Mouse (Mus musculus): ENCODE measurements around the gene Pkd2l1. TPM values are rescaled to one million over a fixed set of nuclear protein-coding genes. Genes with fewer than 3 reads are reported as not detected.

Pkd2l1 gene
- polyA plus RNA-seq, 1 experiment from 2014 or later, result not detected

- Histone ChIP-seq H3K9me3 (ENCODE audit: control insufficient read depth, low read length) (no peaks in the 10 kb centered on the region), H3K27ac (ENCODE audit: low read depth, low read length) (no peak overlapping the region), H3K9ac (ENCODE audit: low read depth, low read length) (no peak overlapping the region), H3K4me3 (ENCODE audit: low read depth, low read length) (no peak overlapping the region), H3K27me3 (replicated peaks; ENCODE audit: control insufficient read depth, insufficient read depth, low read length) (no peaks in the 10 kb centered on the region; the same call in 1 of the 2 replicates), H3K36me3 (ENCODE audit: control insufficient read depth, insufficient read depth, low read length) (no peaks in the 10 kb centered on the region), H3K4me2 (no peak overlapping the region), H3K4me1 (replicated peaks; ENCODE audit: control insufficient read depth, insufficient read depth, low read length) (no peaks in the 10 kb centered on the region)
- ATAC-seq (replicated peaks; ENCODE audit: low FRiP score) (no peak), DNase-seq (ENCODE audit: low spot score) (no peak)
- WGBS, result 47% methylated on average over 2 of the region's 2 CpGs
These were observed 14.8 kb upstream of the Pkd2l1 start for GRCm38 (mm10) chr19:44207079-44207478.

DNA sequence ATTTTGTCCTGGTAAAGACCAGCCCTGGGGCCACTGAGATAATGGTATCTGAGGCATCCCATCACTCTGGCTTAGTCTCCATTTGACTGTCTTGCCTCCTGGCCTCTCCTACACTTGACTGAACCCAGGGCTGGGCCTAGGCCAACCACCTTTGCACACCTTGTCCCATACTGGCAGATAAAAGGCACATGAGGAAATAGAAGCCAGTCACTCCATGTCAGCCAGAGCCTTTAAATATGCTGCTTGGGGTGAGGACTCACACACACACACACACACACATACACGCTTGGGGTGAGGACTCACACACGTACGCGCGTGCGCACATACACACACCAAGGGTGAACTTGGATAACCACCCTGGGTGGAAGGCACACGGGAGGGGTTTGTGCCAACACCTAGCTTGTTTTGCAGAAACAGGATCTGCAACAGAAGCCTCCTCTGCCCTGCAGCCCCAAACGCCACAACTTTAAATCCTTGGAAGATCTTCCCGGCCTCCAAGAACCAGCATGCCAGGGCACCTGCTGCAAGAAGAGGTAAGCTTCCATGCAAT lies 10.8 kb upstream of the Pkd2l1 start, which contains the start of gene Scd3:
Scd3 (plus strand) TSS at position 255 of the 550 bp plus-strand sequence.
- no peak for DNase-seq (ENCODE audit: low spot score)
- H3K36me3 ChIP-seq (ENCODE audit: control insufficient read depth, insufficient read depth, low read length), result no peaks in the 10 kb centered on the region
- no peak within 1 kb of the TSS for H3K4me2 ChIP-seq
- H3K9ac ChIP-seq (ENCODE audit: low read depth, low read length), result no peak within 1 kb of the TSS
- no peak for ATAC-seq (replicated peaks; ENCODE audit: low FRiP score)
- H3K4me1 ChIP-seq (replicated peaks; ENCODE audit: control insufficient read depth, insufficient read depth, low read length), result no peaks in the 10 kb centered on the region
- H3K27ac ChIP-seq (ENCODE audit: low read depth, low read length), result no peak within 1 kb of the TSS
- H3K4me3 ChIP-seq (ENCODE audit: low read depth, low read length), result no peak within 1 kb of the TSS
- H3K27me3 ChIP-seq (replicated peaks; ENCODE audit: control insufficient read depth, insufficient read depth, low read length), result no peaks in the 10 kb centered on the region
- 94% methylated on average over 9 of the region's 9 CpGs for WGBS
- H3K9me3 ChIP-seq (ENCODE audit: control insufficient read depth, low read length), result no peaks in the 10 kb centered on the region

GRCm38 (mm10) chr19:44198964-44199363 lies 6.7 kb upstream of the Pkd2l1 start:
- no peak overlapping the region for H3K4me2 ChIP-seq
- H3K27ac ChIP-seq (ENCODE audit: low read depth, low read length), result no peak overlapping the region

GRCm38 (mm10) chr19:44198494-44198893 lies 6.3 kb upstream of the Pkd2l1 start:
- Histone ChIP-seq H3K9me3 (ENCODE audit: control insufficient read depth, low read length) (no peaks in the 10 kb centered on the region), H3K27ac (ENCODE audit: low read depth, low read length) (no peak overlapping the region), H3K36me3 (ENCODE audit: control insufficient read depth, insufficient read depth, low read length) (no peaks in the 10 kb centered on the region), H3K4me1 (replicated peaks; ENCODE audit: control insufficient read depth, insufficient read depth, low read length) (peaks cover 5% of the 10 kb centered on the region; the same call in 1 of the 2 replicates), H3K27me3 (replicated peaks; ENCODE audit: control insufficient read depth, insufficient read depth, low read length) (no peaks in the 10 kb centered on the region), H3K4me3 (ENCODE audit: low read depth, low read length) (no peak overlapping the region), H3K9ac (ENCODE audit: low read depth, low read length) (no peak overlapping the region), H3K4me2 (no peak overlapping the region)
- ATAC-seq (replicated peaks; ENCODE audit: low FRiP score) (no peak), DNase-seq (ENCODE audit: low spot score) (no peak)
- 90% methylated on average over 6 of the region's 6 CpGs for WGBS

More at GRCm38 (mm10) chr19:44198964-44199363, 6.7 kb upstream of the Pkd2l1 start:
- DNase-seq (ENCODE audit: low spot score), result no peak
- Histone ChIP-seq H3K4me1 (replicated peaks; ENCODE audit: control insufficient read depth, insufficient read depth, low read length) (peaks cover 5% of the 10 kb centered on the region; the same call in 1 of the 2 replicates), H3K4me3 (ENCODE audit: low read depth, low read length) (no peak overlapping the region), H3K36me3 (ENCODE audit: control insufficient read depth, insufficient read depth, low read length) (no peaks in the 10 kb centered on the region), H3K9ac (ENCODE audit: low read depth, low read length) (no peak overlapping the region), H3K27me3 (replicated peaks; ENCODE audit: control insufficient read depth, insufficient read depth, low read length) (no peaks in the 10 kb centered on the region), H3K9me3 (ENCODE audit: control insufficient read depth, low read length) (no peaks in the 10 kb centered on the region)
- no peak for ATAC-seq (replicated peaks; ENCODE audit: low FRiP score)
- WGBS, result 60% methylated on average over 2 of the region's 2 CpGs

DNA sequence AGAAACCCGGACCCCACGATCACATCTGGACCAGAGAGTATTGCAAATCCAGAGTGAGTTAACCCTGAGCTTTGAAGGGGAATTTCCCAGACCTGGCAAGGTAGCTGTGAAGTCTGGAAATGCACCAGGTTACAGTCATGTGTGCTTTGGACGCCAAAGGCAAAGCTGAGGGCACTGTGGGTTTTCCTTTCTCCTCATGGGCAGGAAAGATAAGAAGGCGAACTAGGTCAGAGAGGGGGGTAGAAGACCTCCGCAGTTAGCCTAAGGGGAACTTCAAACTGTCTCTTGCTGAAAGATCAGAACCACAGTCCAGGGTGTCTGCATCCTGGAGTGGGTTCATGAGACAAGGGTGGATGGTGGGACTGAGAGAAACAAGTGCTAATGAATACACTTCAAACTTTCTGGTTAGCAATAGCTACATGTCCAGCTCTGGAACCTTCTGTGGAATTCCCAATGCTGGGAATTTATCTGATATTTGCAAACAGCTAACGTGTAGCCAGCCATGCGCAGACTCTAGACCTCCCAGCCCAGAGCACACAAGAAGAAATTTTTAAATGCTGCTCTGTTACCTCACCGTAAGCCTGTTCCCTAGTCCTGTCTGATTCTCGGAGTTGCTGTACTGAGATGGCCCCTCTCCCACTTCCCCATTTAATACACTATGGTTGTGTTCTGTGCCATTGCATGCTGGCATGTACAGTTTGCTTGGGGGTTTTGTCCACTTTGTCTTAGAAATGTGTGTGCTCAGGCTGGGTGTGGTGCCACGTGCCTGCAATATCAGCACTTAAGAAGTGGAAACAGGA lies 5.0 kb upstream of the Pkd2l1 start:
- DNase-seq (ENCODE audit: low spot score), result no peak
- peaks cover 5% of the 10 kb centered on the region; the same call in 1 of the 2 replicates for H3K4me1 ChIP-seq (replicated peaks; ENCODE audit: control insufficient read depth, insufficient read depth, low read length)
- 46% methylated on average over 10 of the region's 10 CpGs for WGBS
- no peak for ATAC-seq (replicated peaks; ENCODE audit: low FRiP score)
- H3K9me3 ChIP-seq (ENCODE audit: control insufficient read depth, low read length), result no peaks in the 10 kb centered on the region
- H3K27me3 ChIP-seq (replicated peaks; ENCODE audit: control insufficient read depth, insufficient read depth, low read length), result peaks cover 4% of the 10 kb centered on the region; the same call in 1 of the 2 replicates
- no peaks in the 10 kb centered on the region for H3K36me3 ChIP-seq (ENCODE audit: control insufficient read depth, insufficient read depth, low read length)
- H3K4me3 ChIP-seq (ENCODE audit: low read depth, low read length), result no peak overlapping the region
- H3K27ac ChIP-seq (ENCODE audit: low read depth, low read length), result no peak overlapping the region
- H3K9ac ChIP-seq (ENCODE audit: low read depth, low read length), result no peak overlapping the region
- no peak overlapping the region for H3K4me2 ChIP-seq

DNA sequence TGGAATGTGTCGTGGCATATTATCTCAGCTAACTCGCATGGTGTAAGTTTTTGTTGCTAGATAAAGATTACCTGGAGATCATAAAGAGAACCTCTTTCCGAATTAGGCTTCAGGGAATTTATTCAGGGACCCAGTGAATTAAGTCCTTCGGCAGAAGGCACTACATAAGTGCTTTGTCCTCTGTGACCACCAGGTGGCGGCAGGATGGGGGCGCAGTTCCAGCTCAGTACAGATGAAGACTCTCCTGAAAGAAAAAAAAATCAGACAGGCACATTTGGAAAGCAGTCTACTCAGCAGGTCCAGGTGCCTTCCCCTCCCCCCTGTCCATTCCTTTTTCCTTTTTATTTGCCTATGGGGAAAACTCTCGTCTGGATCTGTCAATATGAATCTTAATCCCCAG lies 2.9 kb upstream of the Pkd2l1 start:
- Histone ChIP-seq H3K27me3 (replicated peaks; ENCODE audit: control insufficient read depth, insufficient read depth, low read length) (peaks cover 5% of the 10 kb centered on the region; the same call in 1 of the 2 replicates), H3K4me2 (no peak overlapping the region), H3K4me1 (replicated peaks; ENCODE audit: control insufficient read depth, insufficient read depth, low read length) (peaks cover 5% of the 10 kb centered on the region; the same call in 1 of the 2 replicates), H3K9ac (ENCODE audit: low read depth, low read length) (no peak overlapping the region), H3K4me3 (ENCODE audit: low read depth, low read length) (no peak overlapping the region), H3K36me3 (ENCODE audit: control insufficient read depth, insufficient read depth, low read length) (no peaks in the 10 kb centered on the region), H3K27ac (ENCODE audit: low read depth, low read length) (no peak overlapping the region), H3K9me3 (ENCODE audit: control insufficient read depth, low read length) (no peaks in the 10 kb centered on the region)
- 18% methylated on average over 7 of the region's 7 CpGs for whole genome bisulfite sequencing
- DNase-seq (ENCODE audit: low spot score) (peak; percentile 47), ATAC-seq (replicated peaks; ENCODE audit: low FRiP score) (no peak)

GRCm38 (mm10) chr19:44193906-44194305 lies 1.7 kb upstream of the Pkd2l1 start:
- no peak overlapping the region for H3K4me3 ChIP-seq (ENCODE audit: low read depth, low read length)
- H3K9ac ChIP-seq (ENCODE audit: low read depth, low read length), result no peak overlapping the region
- H3K36me3 ChIP-seq (ENCODE audit: control insufficient read depth, insufficient read depth, low read length), result no peaks in the 10 kb centered on the region
- H3K27ac ChIP-seq (ENCODE audit: low read depth, low read length), result no peak overlapping the region
- ATAC-seq (replicated peaks; ENCODE audit: low FRiP score), result no peak
- H3K27me3 ChIP-seq (replicated peaks; ENCODE audit: control insufficient read depth, insufficient read depth, low read length), result peaks cover 5% of the 10 kb centered on the region; the same call in 1 of the 2 replicates
- DNase-seq (ENCODE audit: low spot score), result no peak
- no peaks in the 10 kb centered on the region for H3K9me3 ChIP-seq (ENCODE audit: control insufficient read depth, low read length)
- WGBS, result 76% methylated on average over 7 of the region's 7 CpGs
- H3K4me2 ChIP-seq, result no peak overlapping the region
- H3K4me1 ChIP-seq (replicated peaks; ENCODE audit: control insufficient read depth, insufficient read depth, low read length), result peaks cover 5% of the 10 kb centered on the region; the same call in 1 of the 2 replicates

- DNase-seq (ENCODE audit: low spot score), result no peak
- no peaks in the 10 kb centered on the region for H3K9me3 ChIP-seq (ENCODE audit: control insufficient read depth, low read length)
- no peaks in the 10 kb centered on the region for H3K36me3 ChIP-seq (ENCODE audit: control insufficient read depth, insufficient read depth, low read length)
- no peak overlapping the region for H3K4me2 ChIP-seq
- H3K4me3 ChIP-seq (ENCODE audit: low read depth, low read length), result no peak overlapping the region
- no peaks in the 10 kb centered on the region for H3K4me1 ChIP-seq (replicated peaks; ENCODE audit: control insufficient read depth, insufficient read depth, low read length)
- H3K27me3 ChIP-seq (replicated peaks; ENCODE audit: control insufficient read depth, insufficient read depth, low read length), result peaks cover 5% of the 10 kb centered on the region; the same call in 1 of the 2 replicates
- ATAC-seq (replicated peaks; ENCODE audit: low FRiP score), result no peak
- WGBS, result 80% methylated on average over 4 of the region's 4 CpGs
- H3K9ac ChIP-seq (ENCODE audit: low read depth, low read length), result no peak overlapping the region
- H3K27ac ChIP-seq (ENCODE audit: low read depth, low read length), result no peak overlapping the region
These were observed 3.2 kb downstream of the Pkd2l1 start for GRCm38 (mm10) chr19:44189056-44189455.

Measured in liver, embryonic 11.5 days (tissue).